Mouse (Mus musculus) MEL (cell line): ENCODE data around the gene Slc25a36.

Source experiments
- CHD2 ChIP-seq: IDR thresholded peaks from 2 replicates; pipeline ENCODE4 v1.6.1; 2011; ENCODE audit warnings: low read length, improper control_type of control experiment
- CTCF ChIP-seq, 3 experiments: IDR thresholded peaks in 2 of 3; conservative IDR thresholded peaks in 1 of 3; 2 replicates each; pipeline ENCODE4 v1.5.1; 2011 to 2012; ENCODE audit warnings: low read length in 3 of 3, low read depth in 2 of 3, mild to moderate bottlenecking in 2 of 3, improper control_type of control experiment in 1 of 3, inconsistent platforms in 1 of 3, mixed read lengths in 1 of 3, moderate library complexity in 1 of 3; ENCODE audit not compliant: control insufficient read depth in 1 of 3, insufficient read depth in 1 of 3, poor library complexity in 1 of 3, severe bottlenecking in 1 of 3
- ELF1 ChIP-seq: IDR thresholded peaks from 2 replicates; pipeline ENCODE4 v1.6.1; 2014; ENCODE audit warnings: low read depth, mild to moderate bottlenecking, inconsistent platforms, low read length, improper control_type of control experiment, moderate library complexity
- EP300 ChIP-seq, 2 experiments: IDR thresholded peaks; 2 replicates each; pipeline ENCODE4 v1.6.1; 2011; ENCODE audit warnings: improper control_type of control experiment in 2 of 2, low read length in 2 of 2, low read depth in 1 of 2, mild to moderate bottlenecking in 1 of 2
- MEF2A ChIP-seq: IDR thresholded peaks from 2 replicates; pipeline ENCODE4 v1.6.1; 2014; ENCODE audit warnings: low read depth, mild to moderate bottlenecking, inconsistent platforms, low read length, improper control_type of control experiment; ENCODE audit not compliant: poor library complexity, insufficient replicate concordance, severe bottlenecking; ENCODE audit errors: extremely low read depth
- TAL1 ChIP-seq: IDR thresholded peaks from 2 replicates; pipeline ENCODE4 v1.6.1; 2012; ENCODE audit warnings: mild to moderate bottlenecking, inconsistent platforms, low read length, moderate library complexity, mixed read lengths
- USF2 ChIP-seq, 2 experiments: IDR thresholded peaks; 2 replicates each; pipeline ENCODE4 v1.6.1; 2011 to 2012; ENCODE audit warnings: improper control_type of control experiment in 2 of 2, low read length in 2 of 2, borderline replicate concordance in 1 of 2, inconsistent platforms in 1 of 2, low read depth in 1 of 2, mild to moderate bottlenecking in 1 of 2; ENCODE audit not compliant: insufficient read depth in 1 of 2
- ZC3H11A ChIP-seq: IDR thresholded peaks from 2 replicates; pipeline ENCODE4 v1.6.1; 2012; ENCODE audit warnings: low read depth, mild to moderate bottlenecking, inconsistent platforms, low read length, improper control_type of control experiment

GRCm38 (mm10) chr9:97153006-97153405 lies 42.0 kb upstream of the Slc25a36 start:
- TF ChIP-seq MEF2A (no peak), ELF1 (no peak), ZC3H11A (no peak), EP300 (IDR thresholded peaks at IDR 0.05; ENCODE audit: low read depth in 1 of 2, low read length in 2 of 2) (no peak), USF2 (IDR thresholded peaks at IDR 0.05; ENCODE audit: borderline replicate concordance in 1 of 2, insufficient read depth in 1 of 2, low read depth in 1 of 2, low read length in 2 of 2) (no peak), CHD2 (no peak), CTCF (IDR thresholded peaks at IDR 0.05 in 2 of 3, conservative IDR thresholded peaks at IDR 0.05 in 1 of 3; ENCODE audit: control insufficient read depth in 1 of 3, insufficient read depth in 1 of 3, low read depth in 2 of 3, low read length in 3 of 3, poor library complexity in 1 of 3, severe bottlenecking in 1 of 3) (no peak), TAL1 (no peak)
